Mouse (Mus musculus): Measurements from ENCODE around the gene Tacc3. TPM values are rescaled to one million over a fixed set of nuclear protein-coding genes. Genes with fewer than 3 reads are reported as not detected.

Gene Tacc3
- polyA plus RNA-seq (2015; fragmentation: Nextera tagmentation; extraction: Ambion mirVana), result 158 and 183 TPM in 2 replicates

DNA sequence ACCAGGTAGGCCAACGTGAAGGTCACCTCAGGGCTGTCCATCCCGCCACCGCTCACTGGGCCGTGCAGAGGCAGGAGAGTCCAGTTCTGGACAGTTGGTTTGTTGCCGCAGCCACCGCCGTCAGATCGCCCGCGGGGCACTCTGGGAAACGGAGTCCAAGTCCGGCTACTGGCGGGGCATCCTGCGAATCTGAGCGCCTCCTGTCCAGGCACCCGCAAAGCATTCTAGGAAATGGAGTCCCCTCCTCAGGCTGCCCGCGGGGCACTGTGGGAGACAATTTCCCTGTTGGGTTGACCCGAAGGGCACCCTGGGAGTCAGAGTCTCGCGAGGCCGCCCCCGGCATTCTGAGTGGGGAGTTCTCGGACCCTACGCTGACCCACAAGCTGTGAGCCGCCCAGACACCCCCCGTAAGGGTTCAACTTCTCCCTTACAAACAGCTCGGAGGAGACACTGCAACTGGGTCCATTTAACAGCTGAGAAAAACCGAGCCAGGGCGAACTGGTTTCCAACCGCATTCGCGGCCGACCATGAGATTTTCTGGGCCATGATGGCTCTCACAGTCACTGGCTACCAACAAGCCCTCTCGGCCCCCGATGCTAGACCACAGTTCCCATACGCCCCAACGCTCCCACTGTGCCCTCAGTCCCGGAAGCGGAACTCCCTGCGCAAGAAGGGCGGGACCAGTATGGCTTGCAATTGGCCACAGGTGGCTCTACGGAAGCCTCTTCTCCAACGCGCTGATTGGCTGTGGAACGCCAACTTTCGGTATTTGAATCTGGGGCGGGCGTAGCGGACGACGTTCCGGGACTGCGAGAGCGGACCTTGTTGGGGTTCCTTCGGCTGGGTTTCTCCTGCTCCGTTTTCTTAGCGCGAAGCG, at the start of gene Tacc3, which contains the start of gene Tmem129:
Gene Tacc3 (plus strand): TSS at position 342 of the 877 bp plus-strand sequence.
Gene Tmem129 (minus strand): TSS at position 630 of the 877 bp plus-strand sequence.
- ATAC-seq (ENCODE audit: low read depth), result peak; percentile 91
- Histone ChIP-seq H3K4me1 (replicated peaks) (peaks cover 65% of the 10 kb centered on the region), H3K4me3 (replicated peaks) (peak within 1 kb of the TSS; percentile 84), H3K27ac (peak within 1 kb of the TSS; percentile 96), H3K4me2 (peak within 1 kb of the TSS; percentile 95), H3K9me3 (replicated peaks) (no peaks in the 10 kb centered on the region), H3K36me3 (peaks cover 56% of the 10 kb centered on the region), H3K27me3 (no peaks in the 10 kb centered on the region), H3K9ac (peak within 1 kb of the TSS; percentile 92)
- DNase-seq, result peak; percentile 97
- under 1% methylated on average over 60 of the region's 60 CpGs for WGBS (ENCODE audit: insufficient replicate concordance)

DNA sequence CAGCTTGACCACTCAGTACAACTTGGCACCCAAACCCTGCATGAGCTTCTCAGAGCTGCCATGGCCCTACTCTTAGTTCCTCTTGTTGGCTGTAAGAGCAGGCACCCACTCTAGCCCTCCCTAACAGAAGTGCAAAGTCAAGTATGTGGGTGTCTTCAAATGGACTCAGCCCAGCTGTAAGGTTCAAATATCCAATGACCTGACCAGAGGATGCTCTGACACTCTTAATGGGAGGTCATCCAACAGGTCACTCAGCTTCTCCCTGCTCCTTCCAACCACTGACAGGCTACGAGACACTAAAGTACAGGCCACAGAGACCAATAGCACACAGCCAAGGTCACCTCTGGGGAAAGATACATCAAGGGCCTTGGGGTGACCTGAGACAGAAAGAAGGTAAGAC, 48.7 kb upstream of the Tacc3 start:
- Histone ChIP-seq H3K36me3 (peaks cover 75% of the 10 kb centered on the region), H3K27me3 (no peaks in the 10 kb centered on the region), H3K9ac (no peak overlapping the region), H3K4me1 (replicated peaks) (no peaks in the 10 kb centered on the region), H3K9me3 (replicated peaks) (no peaks in the 10 kb centered on the region), H3K4me2 (no peak overlapping the region), H3K27ac (no peak overlapping the region), H3K4me3 (replicated peaks) (no peak overlapping the region)
- 74% methylated on average over 1 of the region's 1 CpGs for WGBS (ENCODE audit: insufficient replicate concordance)
- DNase-seq, result no peak
- no peak for ATAC-seq (ENCODE audit: low read depth)

DNA sequence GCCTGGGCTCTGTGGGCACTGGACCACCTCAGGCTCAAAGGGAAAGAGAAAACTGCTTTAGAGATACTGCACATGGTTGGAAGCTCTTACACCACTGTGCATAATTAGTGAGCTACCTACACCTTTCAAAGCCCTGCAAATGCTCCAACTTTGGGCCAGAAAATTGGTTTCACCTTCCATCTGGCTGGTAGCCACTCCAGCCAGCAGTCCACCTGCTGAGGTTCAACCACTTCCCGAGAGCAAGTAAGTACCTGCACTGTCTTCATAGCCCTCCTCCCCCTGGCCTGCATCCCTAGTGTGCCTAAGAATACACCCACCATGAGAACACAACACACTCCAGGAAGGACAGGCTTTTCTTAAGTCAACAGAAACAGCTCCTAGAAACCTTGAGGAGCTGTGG, 46.1 kb upstream of the Tacc3 start:
- Histone ChIP-seq H3K9ac (no peak overlapping the region), H3K27me3 (no peaks in the 10 kb centered on the region), H3K4me3 (replicated peaks) (no peak overlapping the region), H3K4me2 (no peak overlapping the region), H3K9me3 (replicated peaks) (no peaks in the 10 kb centered on the region), H3K4me1 (replicated peaks) (0 out of 2 replicates have a peak, but pooled peaks cover 3% of the 10 kb centered on the region), H3K36me3 (peaks cover 61% of the 10 kb centered on the region), H3K27ac (no peak overlapping the region)
- 87% methylated on average over 1 of the region's 1 CpGs for WGBS (ENCODE audit: insufficient replicate concordance)
- DNase-seq (no peak), ATAC-seq (ENCODE audit: low read depth) (no peak)

GRCm38 (mm10) chr5:33614391-33614790, 43.5 kb upstream of the Tacc3 start:
- no peak for DNase-seq
- H3K9ac ChIP-seq, result no peak overlapping the region
- H3K4me1 ChIP-seq (replicated peaks), result 0 out of 2 replicates have a peak, but pooled peaks cover 3% of the 10 kb centered on the region
- WGBS (ENCODE audit: insufficient replicate concordance), result 88% methylated on average over 6 of the region's 6 CpGs
- H3K27ac ChIP-seq, result no peak overlapping the region
- no peak overlapping the region for H3K4me3 ChIP-seq (replicated peaks)
- no peaks in the 10 kb centered on the region for H3K9me3 ChIP-seq (replicated peaks)
- no peak for ATAC-seq (ENCODE audit: low read depth)
- H3K27me3 ChIP-seq, result no peaks in the 10 kb centered on the region
- H3K36me3 ChIP-seq, result peaks cover 36% of the 10 kb centered on the region
- no peak overlapping the region for H3K4me2 ChIP-seq

DNA sequence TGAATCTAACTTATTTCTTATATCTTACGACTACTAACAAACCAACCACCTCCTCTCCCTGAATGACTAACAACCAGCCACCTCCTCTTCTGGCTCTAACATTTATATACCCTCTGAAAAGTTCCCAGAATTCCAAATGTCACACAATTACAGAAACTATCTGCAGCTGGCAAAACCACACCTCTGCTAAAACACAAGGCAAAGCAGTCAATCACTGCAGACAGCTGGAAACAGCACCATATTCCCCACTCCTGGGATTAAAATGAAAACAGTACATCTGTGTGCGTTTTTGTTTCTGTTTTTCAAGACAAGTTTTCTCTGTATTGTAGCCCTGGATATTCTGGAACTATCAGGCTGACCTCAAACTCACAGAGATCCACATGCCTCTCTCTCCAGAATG, 35.3 kb upstream of the Tacc3 start:
- Histone ChIP-seq H3K9me3 (replicated peaks) (no peaks in the 10 kb centered on the region), H3K9ac (no peak overlapping the region), H3K4me1 (replicated peaks) (peaks cover 31% of the 10 kb centered on the region), H3K4me3 (replicated peaks) (no peak overlapping the region), H3K27me3 (no peaks in the 10 kb centered on the region), H3K36me3 (peaks cover 19% of the 10 kb centered on the region; the same call in 1 of the 2 replicates), H3K27ac (no peak overlapping the region), H3K4me2 (no peak overlapping the region)
- WGBS (ENCODE audit: insufficient replicate concordance), result 72% methylated on average over 2 of the region's 2 CpGs
- no peak for DNase-seq
- ATAC-seq (ENCODE audit: low read depth), result no peak

- H3K9me3 ChIP-seq (replicated peaks), result no peaks in the 10 kb centered on the region
- peaks cover 19% of the 10 kb centered on the region; the same call in 1 of the 2 replicates for H3K36me3 ChIP-seq
- DNase-seq (no peak), ATAC-seq (ENCODE audit: low read depth) (no peak)
- no peak overlapping the region for H3K4me3 ChIP-seq (replicated peaks)
- H3K4me2 ChIP-seq, result no peak overlapping the region
- peaks cover 38% of the 10 kb centered on the region for H3K4me1 ChIP-seq (replicated peaks)
- H3K27ac ChIP-seq, result no peak overlapping the region
- no peaks in the 10 kb centered on the region for H3K27me3 ChIP-seq
- WGBS (ENCODE audit: insufficient replicate concordance), result 65% methylated on average over 3 of the region's 3 CpGs
- no peak overlapping the region for H3K9ac ChIP-seq
Observed at GRCm38 (mm10) chr5:33623766-33624165, 34.2 kb upstream of the Tacc3 start.

DNA sequence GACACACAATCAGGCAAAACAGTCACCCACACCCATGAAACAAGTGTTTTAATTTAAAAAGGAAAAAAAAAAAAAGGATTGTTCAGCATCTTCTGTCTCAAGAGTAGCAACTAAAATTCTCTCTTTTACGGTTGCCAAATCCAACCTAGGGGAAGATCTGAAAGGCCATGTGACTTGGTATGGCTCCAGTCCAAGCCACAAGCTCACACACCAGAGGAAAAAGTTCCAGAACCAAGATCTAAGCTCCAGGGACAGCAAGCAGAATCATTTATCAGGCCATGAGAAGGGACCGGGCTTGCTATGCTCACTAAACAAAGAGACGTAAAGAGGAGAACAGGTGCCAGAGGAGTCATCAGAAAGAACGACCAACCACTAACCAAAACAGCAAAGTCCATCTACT, 30.0 kb upstream of the Tacc3 start:
- H3K36me3 ChIP-seq, result 0 out of 2 replicates have a peak, but pooled peaks cover 7% of the 10 kb centered on the region
- no peak for DNase-seq
- no peak overlapping the region for H3K27ac ChIP-seq
- peak overlapping the region; percentile 93 for H3K9ac ChIP-seq
- H3K4me3 ChIP-seq (replicated peaks), result peak overlapping the region; percentile 85
- H3K4me1 ChIP-seq (replicated peaks), result peaks cover 44% of the 10 kb centered on the region
- no peak for ATAC-seq (ENCODE audit: low read depth)
- no peaks in the 10 kb centered on the region for H3K27me3 ChIP-seq
- H3K9me3 ChIP-seq (replicated peaks), result no peaks in the 10 kb centered on the region
- 42% methylated on average over 4 of the region's 4 CpGs for WGBS (ENCODE audit: insufficient replicate concordance)
- peak overlapping the region; percentile 98 for H3K4me2 ChIP-seq

DNA sequence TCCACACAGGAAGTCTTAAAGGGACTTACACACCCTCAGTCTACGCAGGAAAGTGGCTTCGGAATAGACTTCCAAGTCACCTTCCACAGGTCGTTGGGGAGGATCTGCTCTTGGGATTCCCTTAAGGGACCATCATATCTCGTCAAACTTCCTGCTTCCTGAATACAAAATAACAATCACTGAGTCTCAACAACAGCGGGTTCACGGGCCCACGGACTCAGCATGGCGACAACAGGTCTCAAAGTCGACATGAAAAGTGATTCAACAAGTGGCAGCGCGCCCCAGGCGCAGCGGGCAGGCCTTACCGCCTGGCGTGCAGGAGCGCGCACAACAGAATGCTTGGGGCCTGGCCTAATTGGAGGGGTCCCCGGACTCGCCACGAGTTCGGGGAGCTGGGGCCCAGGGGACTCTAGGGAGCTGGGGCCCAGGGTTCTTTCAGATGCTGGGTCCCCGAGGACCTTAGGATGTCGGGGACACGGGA, 29.1 kb upstream of the Tacc3 start:
- H3K27ac ChIP-seq, result peak overlapping the region; percentile 93
- ATAC-seq (ENCODE audit: low read depth) (peak; percentile 19; the same call in 1 of the 2 replicates), DNase-seq (peak; percentile 50)
- peak overlapping the region; percentile 85 for H3K4me3 ChIP-seq (replicated peaks)
- under 1% methylated on average over 24 of the region's 24 CpGs for WGBS (ENCODE audit: insufficient replicate concordance)
- H3K9ac ChIP-seq, result peak overlapping the region; percentile 93
- peaks cover 44% of the 10 kb centered on the region for H3K4me1 ChIP-seq (replicated peaks)
- peak overlapping the region; percentile 98 for H3K4me2 ChIP-seq
- 0 out of 2 replicates have a peak, but pooled peaks cover 2% of the 10 kb centered on the region for H3K36me3 ChIP-seq
- H3K27me3 ChIP-seq, result no peaks in the 10 kb centered on the region
- no peaks in the 10 kb centered on the region for H3K9me3 ChIP-seq (replicated peaks)

DNA sequence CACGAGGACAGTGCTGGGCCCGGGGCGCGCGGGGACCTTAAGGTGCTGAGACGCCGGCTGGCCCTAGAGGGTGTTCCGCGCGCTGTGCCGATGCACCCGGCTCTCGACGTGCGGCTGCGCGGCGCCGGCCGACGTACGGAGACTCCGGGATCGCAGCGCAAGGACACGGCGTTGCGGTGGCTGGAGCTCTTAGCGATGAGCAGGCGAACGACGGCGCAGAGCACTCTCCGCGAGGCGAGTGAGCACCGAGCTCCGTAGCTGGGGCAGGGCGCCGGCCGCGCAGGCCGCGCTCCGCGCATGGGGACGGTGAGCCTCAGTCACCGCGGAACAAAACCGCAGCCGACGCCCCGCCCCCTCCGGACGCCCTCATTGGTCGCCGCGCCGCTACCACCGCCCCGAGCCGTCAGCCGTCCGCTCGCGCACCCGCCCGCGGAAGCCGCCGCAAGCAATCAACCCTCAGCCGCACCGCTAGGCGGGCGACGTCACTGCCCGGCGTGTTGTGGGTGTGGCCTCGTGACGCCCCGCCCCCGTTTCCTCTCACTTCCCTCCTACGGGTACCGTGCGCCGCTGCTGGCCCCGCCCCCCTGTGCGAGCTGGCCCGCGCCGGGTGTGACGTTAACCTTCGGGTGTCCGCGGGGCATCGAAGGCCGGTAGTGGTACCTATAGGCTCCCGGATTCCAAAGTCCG, 28.5 kb upstream of the Tacc3 start, which contains the start of the genes Fam53a and Gm9903:
Gene Fam53a (minus strand): TSS at position 335 of the 687 bp plus-strand sequence.
Gene Gm9903 (plus strand): TSS at position 625 of the 687 bp plus-strand sequence.
- Histone ChIP-seq H3K9me3 (replicated peaks) (no peaks in the 10 kb centered on the region), H3K36me3 (peaks cover under 1% of the 10 kb centered on the region; the same call in 1 of the 2 replicates), H3K9ac (peak within 1 kb of the TSS; percentile 93), H3K4me2 (peak within 1 kb of the TSS; percentile 98), H3K27me3 (no peaks in the 10 kb centered on the region), H3K4me1 (replicated peaks) (peaks cover 42% of the 10 kb centered on the region), H3K4me3 (replicated peaks) (peak within 1 kb of the TSS; percentile 85), H3K27ac (peak within 1 kb of the TSS; percentile 93)
- WGBS (ENCODE audit: insufficient replicate concordance), result under 1% methylated on average over 99 of the region's 99 CpGs
- ATAC-seq (ENCODE audit: low read depth) (peak; percentile 93), DNase-seq (peak; percentile 100)

GRCm38 (mm10) chr5:33630061-33630460, 27.9 kb upstream of the Tacc3 start:
- Histone ChIP-seq H3K4me3 (replicated peaks) (peak overlapping the region; percentile 85), H3K9me3 (replicated peaks) (no peaks in the 10 kb centered on the region), H3K9ac (peak overlapping the region; percentile 75), H3K27ac (peak overlapping the region; percentile 87), H3K27me3 (no peaks in the 10 kb centered on the region), H3K36me3 (peaks cover 6% of the 10 kb centered on the region), H3K4me2 (peak overlapping the region; percentile 97), H3K4me1 (replicated peaks) (peaks cover 37% of the 10 kb centered on the region)
- peak; percentile 73 for ATAC-seq (ENCODE audit: low read depth)
- 2% methylated on average over 9 of the region's 9 CpGs for WGBS (ENCODE audit: insufficient replicate concordance)
- DNase-seq, result peak; percentile 66

DNA sequence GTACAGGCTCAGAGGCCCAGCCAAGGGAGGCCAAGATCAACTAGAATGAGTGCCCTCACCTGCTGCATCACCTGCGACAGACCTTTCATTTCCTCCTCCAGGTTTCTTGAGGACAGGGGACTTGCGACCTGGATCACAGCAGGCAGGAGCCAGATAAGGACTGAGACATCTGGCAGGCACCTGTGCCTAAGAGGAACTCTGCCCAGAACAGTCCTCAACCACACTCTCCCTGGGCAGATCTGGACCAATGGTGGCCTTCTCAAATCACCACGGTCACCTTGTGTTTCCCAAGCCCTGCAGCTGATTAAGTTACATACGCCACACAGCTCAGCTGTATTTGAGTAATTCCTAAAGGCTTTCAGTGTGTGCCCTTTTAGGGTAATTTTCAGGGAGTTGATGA, 27.3 kb upstream of the Tacc3 start:
- peak; percentile 26 for DNase-seq
- ATAC-seq (ENCODE audit: low read depth), result no peak

More for the DNA sequence above, 27.3 kb upstream of the Tacc3 start:
- Histone ChIP-seq H3K27ac (peak overlapping the region; percentile 87), H3K4me3 (replicated peaks) (peak overlapping the region; percentile 85), H3K4me2 (peak overlapping the region; percentile 97), H3K27me3 (no peaks in the 10 kb centered on the region), H3K9ac (peak overlapping the region; percentile 75), H3K36me3 (peaks cover 11% of the 10 kb centered on the region), H3K9me3 (replicated peaks) (no peaks in the 10 kb centered on the region), H3K4me1 (replicated peaks) (peaks cover 40% of the 10 kb centered on the region)
- 44% methylated on average over 4 of the region's 4 CpGs for WGBS (ENCODE audit: insufficient replicate concordance)
